Mouse (Mus musculus) megakaryocyte, adult 5-6 weeks (primary cell): ENCODE measurements around the gene Gm12355. TPM values are rescaled to one million over a fixed set of nuclear protein-coding genes. Genes with fewer than 3 reads are reported as not detected.
A peak's percentile ranks its signal among the peaks of the same experiment; 100 is the strongest.
"Not testable (repeated sequence)": the region's sequence is repeated elsewhere in the genome, so short reads cannot be mapped to it uniquely, and the experiment has no call there.

ENCODE experiments used
- ATAC-seq: 2 replicates; pipeline ENCODE4 v1.8.0; 2016; ENCODE audit warnings: mild to moderate bottlenecking, inconsistent platforms; ENCODE audit not compliant: poor library complexity, severe bottlenecking
- total RNA-seq, 2 experiments: library from RNA; stranded (forward) in 1 of 2; stranded (reverse) in 1 of 2; fragments of 153-499, 151-499 nt in 1 of 2; fragments of 221-1000, 200-1000 nt in 1 of 2; gene quantifications; 2 replicates each; pipeline versions ENCODE4 v1.2.3 to v1.2.4; 2015 to 2017

The Gm12355 gene
- 5.5 and 7.0 TPM in 2 replicates for total RNA-seq (2015)
- 1.8 and 3.3 TPM in 2 replicates for total RNA-seq (2017)

DNA sequence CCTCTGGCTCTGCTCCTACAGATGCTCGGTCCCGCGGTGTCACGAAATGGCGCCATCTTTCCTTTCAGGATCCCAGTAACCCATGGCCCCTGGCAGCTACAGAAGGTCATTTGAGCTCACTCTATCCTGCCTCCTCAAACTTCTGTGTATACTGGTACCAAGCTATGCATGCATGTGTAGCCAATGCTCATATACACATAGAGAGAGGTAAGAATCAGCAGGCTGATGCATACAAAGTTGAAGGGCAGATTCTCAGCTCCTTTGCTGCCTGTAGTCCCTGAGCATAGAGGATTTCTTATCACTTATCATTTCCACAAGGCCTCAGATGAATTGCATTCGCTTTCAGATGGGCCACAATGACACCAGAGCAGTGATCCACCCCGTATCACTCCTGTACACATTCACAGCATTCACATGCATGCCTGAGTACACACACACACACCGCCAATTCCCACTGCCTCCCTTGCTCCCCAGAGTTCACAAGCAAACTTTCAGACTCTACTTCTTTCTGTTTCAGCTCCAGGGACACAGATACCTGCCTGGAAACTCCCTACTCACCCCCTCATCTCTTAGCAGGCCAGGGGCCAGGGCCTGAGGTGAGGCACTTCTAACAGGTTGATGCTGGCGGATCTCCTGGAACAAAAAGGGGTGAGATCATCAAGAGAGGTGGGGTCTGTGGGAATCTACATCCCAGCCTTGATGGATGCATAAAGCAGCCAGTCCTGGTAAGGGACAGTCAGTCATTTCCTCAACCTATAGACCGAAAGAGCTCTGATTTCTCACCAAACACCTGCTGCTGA is at the start of gene Gm12355, which contains the start of gene Gsdma3:
Gm12355 (minus strand) TSS at position 51 of the 800 bp plus-strand sequence.
Gsdma3 (plus strand) TSS at position 750 of the 800 bp plus-strand sequence.
- ATAC-seq, result no peak

- ATAC-seq, result peak; percentile 94
Measured at GRCm38 (mm10) chr11:98673136-98673535, 47.7 kb upstream of the Gm12355 start.

- ATAC-seq, result no peak
Measured at GRCm38 (mm10) chr11:98672482-98672881, 47.0 kb upstream of the Gm12355 start.

DNA sequence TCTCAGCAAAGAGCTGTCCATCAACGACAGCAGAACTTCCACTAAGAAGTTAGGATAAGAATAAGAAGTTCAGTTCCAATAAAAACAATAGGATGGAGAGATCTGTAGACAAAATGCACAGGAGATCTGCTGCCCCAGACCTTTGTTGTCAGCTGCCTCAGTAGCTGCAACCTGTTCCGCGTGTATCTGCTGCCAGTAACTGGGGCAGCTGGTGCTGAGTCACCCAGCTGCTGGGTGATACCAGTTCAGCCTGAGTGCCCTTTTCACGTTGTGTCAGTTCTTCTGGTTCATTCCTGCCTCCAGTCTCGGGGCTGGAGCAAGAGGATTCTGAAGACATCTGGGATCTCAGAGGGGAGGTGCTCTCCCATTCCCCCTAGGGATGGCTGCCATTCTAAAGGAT is 46.4 kb upstream of the Gm12355 start:
- ATAC-seq, result no peak

GRCm38 (mm10) chr11:98671284-98671815 is 45.9 kb upstream of the Gm12355 start:
- ATAC-seq, result no peak

GRCm38 (mm10) chr11:98668984-98669383 is 43.5 kb upstream of the Gm12355 start:
- no peak for ATAC-seq

- ATAC-seq, result no peak
Measured at GRCm38 (mm10) chr11:98664091-98664490, 38.6 kb upstream of the Gm12355 start, which contains the start of gene Gsdma. Gene Gsdma, plus strand, starts transcription at chr11:98664351.

- ATAC-seq, result peak; percentile 92
Measured at GRCm38 (mm10) chr11:98660517-98660916, 35.1 kb upstream of the Gm12355 start.

- peak; percentile 89 for ATAC-seq
Measured at GRCm38 (mm10) chr11:98655076-98655475, 29.6 kb upstream of the Gm12355 start.

DNA sequence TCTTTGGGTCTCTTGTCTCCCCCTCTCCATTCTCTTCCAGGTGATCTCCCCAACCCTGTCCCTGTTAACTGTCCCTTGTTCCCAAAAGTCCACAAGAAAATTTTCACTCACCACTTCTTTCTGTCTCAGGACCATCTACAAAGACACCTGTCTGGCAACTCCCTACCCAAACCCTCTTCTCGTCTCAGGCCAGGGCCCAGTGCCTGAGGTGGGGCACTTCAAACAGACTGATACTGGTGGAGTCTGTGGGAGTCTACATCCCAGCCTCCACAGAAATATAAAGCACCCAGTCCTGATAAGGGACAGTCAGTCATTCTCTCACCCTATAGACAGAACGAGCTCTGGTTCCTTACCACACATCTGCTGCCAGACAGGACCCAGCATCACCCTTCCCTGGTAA is 21.0 kb upstream of the Gm12355 start, which contains the start of gene Gsdma2:
Gsdma2 (plus strand) TSS at position 301 of the 400 bp plus-strand sequence.
- no peak for ATAC-seq

DNA sequence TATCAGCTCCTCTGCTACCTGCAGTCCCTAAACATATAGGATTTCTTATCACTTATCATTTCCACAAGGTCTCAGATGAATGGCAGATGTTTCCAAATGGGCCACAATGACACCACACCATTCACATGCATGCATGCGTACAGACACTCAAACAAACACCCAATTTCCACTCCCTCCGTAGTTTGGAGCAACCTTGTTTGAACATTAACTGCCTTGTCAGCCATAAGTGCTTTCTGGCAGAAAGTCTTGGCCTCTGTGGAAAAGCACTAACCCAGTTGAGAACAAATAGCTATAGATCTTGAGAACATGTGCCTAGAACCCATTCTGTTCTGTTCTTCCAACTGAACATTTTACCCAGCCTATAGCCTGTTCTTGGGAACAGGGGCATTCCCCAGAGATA is 20.5 kb upstream of the Gm12355 start:
- ATAC-seq, result no peak

DNA sequence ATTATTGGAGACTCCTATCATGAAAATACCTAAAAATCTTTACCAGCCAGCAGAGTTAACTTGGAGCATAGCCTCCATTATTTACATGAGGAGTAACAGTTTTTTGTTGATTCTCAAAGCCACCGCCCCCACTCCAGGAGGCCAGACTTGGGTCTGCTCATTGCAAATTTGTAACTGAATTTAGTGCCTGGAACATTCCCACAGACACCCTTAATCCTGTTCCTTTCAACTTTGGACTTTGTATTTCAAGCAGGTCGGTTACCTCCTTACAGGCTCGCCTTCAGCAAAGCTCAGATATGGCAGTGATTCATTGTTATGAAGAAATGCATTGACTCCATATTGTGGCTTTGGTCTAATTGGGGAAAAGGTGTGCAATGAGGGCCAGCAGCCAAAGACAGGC is 19.3 kb upstream of the Gm12355 start:
- no peak for ATAC-seq

DNA sequence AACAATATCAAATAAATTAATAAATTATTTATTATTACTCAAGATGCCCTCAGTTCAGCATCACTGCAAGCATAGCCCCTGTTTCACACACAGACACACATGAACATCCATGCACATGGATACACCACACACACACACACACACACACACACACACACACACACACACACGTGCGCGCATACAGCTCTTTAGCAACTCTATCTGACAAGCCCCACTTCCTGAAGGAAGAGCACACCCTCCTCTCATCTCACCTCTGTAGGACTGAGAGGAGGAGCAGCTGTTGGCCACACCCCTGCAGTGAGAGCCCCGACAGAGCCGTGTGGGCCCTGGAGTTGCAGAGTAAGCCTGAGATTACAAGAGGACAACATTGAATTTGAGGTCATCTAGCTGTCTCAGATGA is 14.6 kb upstream of the Gm12355 start:
- no peak for ATAC-seq

GRCm38 (mm10) chr11:98637501-98637900 is 12.0 kb upstream of the Gm12355 start:
- ATAC-seq, result no peak

GRCm38 (mm10) chr11:98635312-98635970 is 10.0 kb upstream of the Gm12355 start:
- peak; percentile 94 for ATAC-seq

DNA sequence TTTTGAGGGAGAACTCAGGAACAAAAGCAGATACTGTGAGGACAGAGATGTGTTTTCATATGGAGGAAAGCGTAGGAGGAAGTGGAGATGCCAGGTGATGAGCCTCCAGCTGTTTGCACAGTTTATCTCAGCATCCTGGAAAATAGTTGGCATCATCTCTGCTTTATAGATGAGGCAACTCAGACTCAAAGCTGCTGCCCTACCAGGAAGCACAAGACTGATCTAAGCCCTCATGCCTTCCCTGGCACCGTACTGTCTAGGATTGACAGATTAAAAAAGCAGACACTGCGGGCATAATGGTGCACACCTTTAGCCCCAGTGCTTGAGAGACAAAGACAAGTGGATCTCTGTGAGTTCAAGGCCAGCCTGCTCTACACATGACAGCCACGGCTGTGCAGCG is 5.2 kb upstream of the Gm12355 start:
- no peak for ATAC-seq

GRCm38 (mm10) chr11:98628706-98629105 is 3.2 kb upstream of the Gm12355 start:
- no peak for ATAC-seq

GRCm38 (mm10) chr11:98624381-98624780 is 1.1 kb downstream of the Gm12355 start:
- not testable (repeated sequence) for ATAC-seq

GRCm38 (mm10) chr11:98623981-98624380 is 1.5 kb downstream of the Gm12355 start:
- ATAC-seq, result not testable (repeated sequence)

- no peak for ATAC-seq
Measured at GRCm38 (mm10) chr11:98620791-98621190, 4.7 kb downstream of the Gm12355 start.

DNA sequence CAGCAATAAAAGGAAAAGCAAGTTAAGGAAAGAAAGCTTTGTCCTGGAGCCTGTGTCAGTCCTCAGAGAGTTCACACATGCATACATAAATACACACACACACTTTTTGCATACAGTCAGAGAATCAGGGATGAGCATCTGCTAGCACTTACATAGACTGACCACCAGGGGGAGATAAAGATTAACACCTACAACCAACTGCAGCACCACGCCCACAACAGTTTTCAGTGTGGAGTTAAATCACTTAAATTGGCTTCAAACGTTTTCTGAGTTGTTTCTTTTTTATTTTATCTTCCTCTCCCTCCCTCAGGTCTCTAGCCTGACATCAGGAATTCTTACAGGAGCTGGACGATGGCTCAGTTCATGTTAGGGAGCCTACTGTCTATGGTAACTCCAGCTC is 18.7 kb downstream of the Gm12355 start:
- ATAC-seq, result peak; percentile 80

- ATAC-seq, result not testable (repeated sequence)
Measured at GRCm38 (mm10) chr11:98604911-98605310, 20.6 kb downstream of the Gm12355 start.
